Mouse (Mus musculus) heart, adult 2 months (tissue): ENCODE data around the gene Abo.

Source experiments
- CTCF ChIP-seq: fragments of 200-600 bp; IDR thresholded peaks from 2 replicates; pipeline ENCODE4 v1.8.1; 2022; ENCODE audit warnings: antibody characterized with exemption, mild to moderate bottlenecking, moderate library complexity
- EP300 ChIP-seq: fragments of 200-500 bp; IDR thresholded peaks from 2 replicates; pipeline ENCODE4 v1.6.1; 2011; ENCODE audit warnings: low read depth, low read length, control low read depth; ENCODE audit not compliant: insufficient read depth
- POLR2A ChIP-seq: fragments of 200-500 bp; IDR thresholded peaks from 2 replicates; pipeline ENCODE4 v1.6.1; 2011; ENCODE audit warnings: mild to moderate bottlenecking, low read depth, low read length, control low read depth; ENCODE audit not compliant: insufficient read depth

- TF ChIP-seq POLR2A: no peak
- no peak for TF ChIP-seq CTCF
- no peak for TF ChIP-seq EP300
Observed at GRCm38 (mm10) chr2:26895898-26896297, 31.1 kb upstream of the Abo start.
